Mouse (Mus musculus) R1 (cell line): Measurements from ENCODE around the gene Cnn2.
"Not testable (repeated sequence)": the region's sequence is repeated elsewhere in the genome, so short reads cannot be mapped to it uniquely, and the experiment has no call there.

Experiments used
- DNase-seq: peaks from one replicate; pipeline ENCODE4 v3.0.0-alpha.2; 2018; ENCODE audit warnings: low read depth, low spot score

Cnn2 gene

DNA sequence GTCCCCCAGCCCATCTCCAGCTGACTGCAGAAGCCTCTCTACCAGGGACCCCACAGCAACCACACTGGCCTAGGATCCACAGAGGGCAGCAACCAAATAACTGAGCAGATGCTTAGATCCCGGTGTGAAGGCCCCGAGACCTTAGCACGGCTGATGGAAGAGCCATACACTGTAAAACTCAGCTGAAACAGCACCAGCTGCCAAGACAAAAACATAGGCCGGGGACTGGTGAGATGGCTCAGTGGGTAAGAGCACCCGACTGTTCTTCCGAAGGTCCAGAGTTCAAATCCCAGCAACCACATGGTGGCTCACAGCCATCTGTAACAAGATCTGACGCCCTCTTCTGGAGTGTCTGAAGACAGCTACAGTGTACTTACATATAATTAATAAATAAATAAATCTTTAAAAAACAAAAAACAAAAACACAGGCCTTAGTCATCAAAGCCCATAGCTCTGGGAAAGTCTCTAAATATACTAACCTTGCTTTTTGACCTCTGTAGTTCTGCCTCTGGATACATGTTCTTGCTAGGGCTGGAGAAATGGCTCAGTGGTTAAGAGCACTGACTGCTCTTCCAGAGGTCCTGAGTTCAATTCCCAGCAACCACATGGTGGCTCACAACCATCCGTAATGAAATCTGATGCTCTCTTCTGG is 53.2 kb downstream of the Cnn2 start:
- DNase-seq, result not testable (repeated sequence)

DNA sequence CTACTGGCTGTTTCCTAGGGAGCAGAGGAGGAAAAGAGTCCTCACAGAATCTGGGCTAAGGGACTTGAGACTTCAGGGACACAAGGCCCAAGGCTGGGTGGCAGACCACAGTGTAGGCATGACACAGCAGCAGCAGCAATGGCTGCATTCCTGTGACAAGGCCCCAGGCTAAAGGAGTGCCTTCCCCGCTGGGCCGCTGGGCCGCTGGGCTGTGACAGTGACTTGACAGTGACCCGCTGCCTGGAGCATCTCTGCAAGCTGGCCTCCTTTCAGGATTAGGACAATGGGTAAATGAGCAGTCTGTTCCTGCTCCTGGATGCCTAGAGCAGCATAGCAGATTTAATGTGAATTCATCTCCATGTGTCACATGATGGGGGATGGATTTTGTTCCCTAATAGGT is 55.7 kb downstream of the Cnn2 start:
- DNase-seq, result no peak

DNA sequence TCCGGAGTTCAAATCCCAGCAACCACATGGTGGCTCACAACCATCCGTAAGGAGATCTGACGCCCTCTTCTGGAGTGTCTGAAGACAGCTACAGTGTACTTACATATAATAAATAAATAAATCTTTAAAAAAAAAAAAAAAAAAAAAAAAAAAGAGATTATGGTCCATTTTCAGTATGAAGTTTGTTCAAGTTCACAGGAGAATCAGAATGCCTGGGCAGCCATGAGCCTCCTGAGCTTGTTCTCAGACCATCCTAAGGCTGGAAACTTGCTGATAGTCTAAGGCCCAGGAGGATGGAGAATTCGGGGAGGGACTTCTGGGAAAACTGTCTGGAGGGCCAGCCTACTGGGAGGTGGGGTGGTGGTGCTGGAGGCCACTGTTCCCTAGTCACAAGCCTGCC is 57.0 kb downstream of the Cnn2 start:
- not testable (repeated sequence) for DNase-seq
